Mouse (Mus musculus) heart, postnatal 25 days (tissue): ENCODE data around the gene Tsc22d1. TPM values are rescaled to one million over a fixed set of nuclear protein-coding genes. Genes with fewer than 3 reads are reported as not detected.

Experiments used
- DNase-seq: peaks from one replicate; pipeline ENCODE4 v3.0.0; 2022; ENCODE audit warnings: low spot score
- intact Hi-C: fragments of 180-260 bp; cut with DNase I; formaldehyde crosslinking; loops from one replicate; pipeline ENCODE4 v1.15.1; 2025
- total RNA-seq, 2 experiments: library from RNA; stranded (reverse); gene quantifications; 2 replicates each; pipeline ENCODE4 v1.2.3; 2021

Tsc22d1 gene
- total RNA-seq, 2 experiments from 2014 or later: 442 to 477 TPM

DNA sequence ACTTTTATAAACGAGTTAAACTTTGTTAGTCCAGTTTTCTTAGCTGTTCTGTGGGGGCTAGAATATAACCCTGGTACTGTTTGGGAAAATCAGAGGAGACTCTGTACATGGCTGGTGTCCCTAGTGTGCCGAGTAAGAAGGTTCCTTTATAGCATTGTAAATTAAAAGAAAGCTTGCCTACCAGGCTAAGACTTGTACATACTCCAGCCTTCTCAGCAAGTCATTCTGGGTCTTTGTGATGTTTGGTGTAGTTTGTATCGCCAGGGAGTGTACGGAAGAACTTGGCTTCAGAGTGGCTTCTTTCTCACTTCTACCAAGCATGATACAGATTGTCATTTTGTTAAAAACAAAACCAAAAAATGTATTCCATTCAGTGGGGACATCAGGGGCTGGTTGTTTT is 17.2 kb downstream of the Tsc22d1 start:
- no peak for DNase-seq
- intact Hi-C loops: no loop called here

GRCm38 (mm10) chr14:76432369-76432768 is 17.6 kb downstream of the Tsc22d1 start:
- DNase-seq: no peak
- intact Hi-C loops: no loop called here

DNA sequence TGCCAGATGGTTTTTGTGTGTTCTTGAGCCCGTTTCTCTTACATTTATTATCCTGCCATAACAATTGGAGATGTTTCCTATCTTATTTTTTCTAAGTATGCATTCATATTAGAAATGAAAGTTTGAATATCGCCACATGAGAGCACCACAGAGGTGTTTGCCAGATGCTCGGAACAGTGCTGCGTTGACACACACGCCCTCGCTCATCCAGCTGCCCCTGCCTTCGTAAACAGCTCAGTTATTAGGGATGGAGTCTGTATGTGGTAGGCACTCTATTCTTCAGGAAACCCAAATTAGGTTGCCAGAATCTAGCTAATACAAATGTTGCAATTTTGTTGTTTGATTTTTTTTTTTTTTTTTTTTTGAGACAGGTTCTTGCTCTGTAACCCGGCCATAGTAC is 18.1 kb downstream of the Tsc22d1 start:
- DNase-seq: no peak
- intact Hi-C loops: no loop called here

DNA sequence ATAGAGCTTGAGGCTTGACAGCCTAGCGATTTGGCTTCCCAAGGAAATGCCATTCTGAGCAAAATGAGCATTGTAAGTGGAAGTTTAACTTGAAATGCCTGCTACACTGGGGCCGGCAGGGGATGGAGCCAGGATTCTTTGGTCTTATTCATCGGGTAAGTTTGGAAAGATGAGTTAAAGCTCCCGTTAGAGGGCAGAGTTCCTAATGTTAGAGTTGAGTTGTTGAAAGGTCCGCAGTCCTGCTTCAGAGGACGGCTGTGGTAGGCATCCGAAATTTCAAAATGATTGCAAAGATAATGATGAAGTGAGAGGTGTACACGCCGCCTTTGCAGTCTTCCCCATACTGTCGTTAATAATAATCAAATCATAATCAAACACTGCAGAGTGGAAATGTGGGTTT is 27.4 kb downstream of the Tsc22d1 start:
- DNase-seq: no peak
- intact Hi-C loops: no loop called here

DNA sequence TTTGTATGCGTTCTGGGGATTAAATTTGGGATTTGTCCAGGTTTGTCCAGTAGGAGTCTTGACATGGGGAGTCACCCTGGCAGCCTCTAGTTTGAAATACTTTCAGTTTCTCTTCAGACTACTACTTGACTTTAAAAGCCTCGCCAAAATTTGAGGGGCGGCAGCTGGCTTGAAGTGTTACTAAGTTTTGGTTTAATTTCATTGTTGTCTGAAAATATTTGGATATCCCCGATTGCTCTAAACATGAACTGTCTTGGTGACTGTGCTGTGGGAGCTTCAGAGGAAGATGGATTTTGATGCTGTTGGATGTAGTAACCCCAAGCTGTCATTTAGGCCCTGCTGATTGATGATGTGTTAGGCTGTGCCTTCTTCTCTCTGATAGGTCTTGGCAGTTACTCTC is 34.2 kb downstream of the Tsc22d1 start:
- intact Hi-C loops: no loop called here

DNA sequence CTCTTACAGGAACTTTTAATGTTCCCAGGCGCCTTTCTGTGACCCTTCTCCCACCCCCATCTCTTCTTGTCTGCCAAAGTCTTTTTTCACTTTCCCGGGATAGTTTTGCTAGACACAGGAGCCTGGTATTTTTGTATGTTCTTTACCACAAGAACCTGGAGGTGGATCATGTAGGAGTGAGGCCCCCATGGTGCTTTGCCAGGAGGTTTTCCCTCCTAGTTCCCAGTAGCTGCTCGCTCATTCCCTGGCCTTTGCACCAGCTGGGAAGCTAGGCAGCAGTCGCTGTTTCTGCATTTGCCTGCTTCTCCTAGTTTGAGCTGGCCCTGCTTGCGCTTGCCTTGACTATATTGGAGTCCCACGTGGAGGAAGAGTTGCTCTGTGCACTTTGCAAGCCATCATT is 36.2 kb downstream of the Tsc22d1 start:
- intact Hi-C loops: no loop called here
- DNase-seq: no peak

More for the DNA sequence above, 34.2 kb downstream of the Tsc22d1 start:
- no peak for DNase-seq

- no peak for DNase-seq
- intact Hi-C loops: no loop called here
Measured at GRCm38 (mm10) chr14:76452751-76453360, 38.1 kb downstream of the Tsc22d1 start.

DNA sequence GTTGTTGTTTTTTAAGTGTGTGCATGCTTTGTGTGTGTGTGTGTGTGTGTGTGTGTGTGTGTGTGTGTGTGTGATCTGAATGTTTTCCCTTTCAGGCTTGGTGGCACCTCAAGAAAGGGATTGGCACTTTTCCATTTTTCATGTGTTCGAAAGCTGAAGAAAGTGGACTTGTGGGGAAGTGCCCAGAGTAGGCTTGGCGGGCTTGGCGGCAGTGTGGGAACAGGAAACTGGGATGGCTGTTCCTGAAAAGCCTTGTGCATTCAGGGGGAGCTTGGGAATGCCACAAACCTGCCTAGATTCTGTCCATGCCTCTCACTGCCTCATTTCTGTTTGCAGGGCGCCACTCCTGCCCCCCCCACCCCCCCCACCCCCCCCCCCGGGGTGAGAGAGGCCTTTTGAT is 39.9 kb downstream of the Tsc22d1 start:
- intact Hi-C loops: no loop called here
- DNase-seq: no peak

DNA sequence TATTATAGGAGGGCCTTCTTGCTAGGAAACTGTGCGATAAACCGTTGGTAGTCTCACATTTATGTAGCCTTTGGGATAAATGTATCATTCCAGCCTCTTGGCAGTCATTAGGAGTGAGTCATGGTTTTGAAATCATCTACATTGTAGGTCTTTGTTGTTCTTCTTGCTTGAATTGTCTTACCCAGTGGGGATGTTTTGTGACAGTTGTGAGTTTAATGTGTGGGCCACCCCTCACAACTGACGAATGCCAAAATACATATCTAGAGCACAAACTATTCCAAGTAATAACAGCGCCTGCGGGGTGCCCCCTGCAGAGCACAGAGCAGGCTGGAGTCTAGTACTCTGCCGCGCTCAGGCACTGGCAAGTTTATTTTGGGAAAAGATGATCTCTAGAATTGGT is 40.4 kb downstream of the Tsc22d1 start:
- DNase-seq: no peak
- intact Hi-C loops: no loop called here

- intact Hi-C loops: no loop called here
- DNase-seq: no peak
Measured at GRCm38 (mm10) chr14:76457696-76458095, 42.9 kb downstream of the Tsc22d1 start.

DNA sequence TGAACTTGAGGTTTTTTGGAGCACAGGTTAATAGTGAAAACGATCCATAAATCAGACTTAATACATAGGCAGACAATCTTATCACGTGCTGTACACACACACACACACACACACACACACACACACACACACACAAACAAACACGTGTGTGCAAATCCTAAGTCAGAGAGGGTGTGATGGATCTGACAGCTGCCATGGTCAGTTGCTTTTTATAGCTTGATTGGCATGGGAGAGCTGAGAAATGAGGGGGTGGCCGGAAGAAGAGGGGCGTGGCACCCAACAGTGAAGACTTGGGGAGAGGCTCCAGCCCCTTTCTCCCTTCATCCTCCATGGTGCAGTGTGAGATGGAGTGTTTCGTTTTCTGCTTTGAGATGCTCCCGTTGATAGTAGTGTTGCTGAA is 45.4 kb downstream of the Tsc22d1 start:
- DNase-seq: no peak
- intact Hi-C loops: no loop called here

- DNase-seq: no peak
- intact Hi-C loops: no loop called here
Measured at GRCm38 (mm10) chr14:76461182-76461775, 46.5 kb downstream of the Tsc22d1 start.

DNA sequence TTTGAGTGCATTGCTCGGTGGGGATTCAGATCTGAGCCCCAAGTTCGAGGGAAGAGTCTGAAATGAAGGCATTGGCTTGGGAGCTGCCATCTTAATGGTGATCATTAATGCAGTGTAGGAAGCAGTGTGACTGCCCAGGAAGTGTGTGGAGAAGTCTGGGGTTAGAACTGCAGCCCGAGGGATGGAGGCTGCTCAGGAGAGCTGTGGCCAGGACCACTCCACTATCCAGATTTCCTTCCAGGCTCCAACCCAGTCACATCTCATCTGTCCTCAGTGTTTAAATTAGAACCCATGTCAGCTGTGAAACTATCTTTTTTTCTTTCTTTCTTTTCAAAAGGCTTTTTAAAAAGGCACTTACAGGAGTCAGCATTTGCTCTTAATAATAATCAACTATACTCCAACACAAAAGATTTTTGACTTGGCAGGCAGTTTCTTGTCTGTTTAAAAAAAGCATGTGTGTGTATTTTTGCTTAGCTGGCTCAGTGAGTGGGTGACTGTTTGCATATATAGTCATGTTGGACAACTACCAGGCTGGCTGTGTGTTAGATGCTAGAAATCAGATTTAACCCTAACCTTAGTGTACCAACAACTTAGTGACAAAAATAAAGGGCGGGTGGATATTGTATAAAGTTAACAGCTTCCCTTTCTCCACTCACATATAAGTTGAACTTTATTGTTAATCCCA is 48.8 kb downstream of the Tsc22d1 start:
- intact Hi-C loops: no loop called here
- no peak for DNase-seq

DNA sequence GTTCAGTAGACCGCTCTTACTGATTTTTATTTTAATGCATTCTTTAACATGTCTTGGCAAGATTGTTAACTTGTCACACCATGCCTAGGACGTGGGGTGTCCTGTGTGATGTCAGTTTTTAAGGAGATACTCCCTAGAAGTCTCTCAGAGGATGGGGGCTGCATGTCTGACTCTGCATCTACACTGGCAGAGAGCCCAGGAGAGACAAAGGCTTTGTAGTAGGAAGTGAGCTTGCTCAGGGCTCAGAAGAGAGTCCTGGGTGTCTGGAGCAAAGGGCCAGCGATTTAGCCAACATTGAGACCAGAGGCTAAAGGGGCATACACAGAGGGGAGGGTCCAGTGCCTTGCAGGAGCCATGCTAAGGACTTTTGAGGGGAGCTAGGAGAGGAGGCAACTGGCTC is 50.2 kb downstream of the Tsc22d1 start:
- intact Hi-C loops: loop anchor here (5.0 kb wide), 1 partner anchor 48 kb away; no protein-coding TSS in a partner anchor
- DNase-seq: no peak

- intact Hi-C loops: loop anchor here (5.0 kb wide), 1 partner anchor 49 kb away; no protein-coding TSS in a partner anchor
- DNase-seq: peak; percentile 29
Measured at GRCm38 (mm10) chr14:76466641-76467323, 52.0 kb downstream of the Tsc22d1 start.

DNA sequence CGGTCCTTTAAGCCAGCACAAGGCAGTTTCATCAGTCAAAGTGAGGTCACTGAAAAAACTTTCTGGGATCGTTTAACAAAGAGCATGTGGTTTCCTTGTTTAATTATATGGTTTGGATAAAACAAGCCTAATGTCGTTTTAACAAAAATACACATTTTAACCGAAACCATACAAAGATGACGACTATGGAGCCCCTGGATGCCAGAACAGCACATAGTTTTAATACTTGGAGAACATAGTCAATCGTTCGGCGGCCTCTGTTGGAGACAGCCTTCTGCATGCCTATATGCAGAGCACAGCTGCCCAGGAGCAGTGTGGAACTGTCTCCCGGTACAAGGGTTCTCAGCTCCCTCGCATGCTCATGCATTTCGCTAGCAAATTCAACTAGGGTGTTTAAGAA is 53.2 kb downstream of the Tsc22d1 start:
- intact Hi-C loops: loop anchor here (5.0 kb wide), 1 partner anchor 51 kb away; no protein-coding TSS in a partner anchor
- DNase-seq: no peak

DNA sequence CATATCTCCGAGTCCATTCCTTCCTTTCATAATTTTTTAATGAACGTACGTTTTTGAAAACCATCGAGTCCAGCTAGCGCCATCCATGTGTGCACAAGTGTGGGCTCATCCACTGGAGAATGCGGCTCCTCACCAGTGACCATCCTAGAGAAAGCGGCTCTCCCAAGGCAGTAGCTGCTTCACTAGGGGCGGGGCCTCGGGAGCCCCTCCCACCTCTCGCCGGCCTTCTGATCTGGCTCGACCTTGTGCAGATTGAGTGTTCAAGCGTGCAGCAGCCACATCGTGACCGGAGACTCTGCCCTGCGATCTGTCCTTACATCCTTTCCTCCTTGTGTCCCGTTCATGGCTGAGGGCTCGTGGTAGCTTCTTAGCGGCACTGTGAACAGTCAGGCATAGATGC is 56.5 kb downstream of the Tsc22d1 start:
- intact Hi-C loops: loop anchor here (5.0 to 10.0 kb wide), 2 partner anchors 224 to 596 kb away; no protein-coding TSS in a partner anchor
- no peak for DNase-seq

DNA sequence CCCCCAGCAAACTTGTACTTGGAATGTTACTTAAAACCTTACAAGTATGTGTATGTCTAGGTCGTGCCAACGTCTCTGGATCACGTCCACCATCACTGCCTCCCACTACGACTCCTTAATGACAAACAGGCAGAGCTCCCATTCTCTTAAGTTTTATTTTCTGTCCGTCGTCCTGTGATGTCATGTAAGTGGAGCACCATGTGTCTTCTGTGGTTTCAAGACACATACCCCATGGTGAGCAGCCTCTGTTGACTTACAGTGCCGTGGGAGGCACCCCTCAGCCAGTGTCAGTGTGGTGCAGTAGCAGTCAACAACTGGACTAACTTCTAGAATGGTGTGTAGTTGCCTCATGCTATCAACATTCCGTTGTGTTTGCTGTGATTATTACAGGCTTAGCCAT is 57.7 kb downstream of the Tsc22d1 start:
- DNase-seq: no peak
- intact Hi-C loops: loop anchor here (2.0 to 10.0 kb wide), 3 partner anchors 225 to 598 kb away; no protein-coding TSS in a partner anchor

- intact Hi-C loops: loop anchor here (1.0 to 10.0 kb wide), 4 partner anchors 226 to 599 kb away; no protein-coding TSS in a partner anchor
- no peak for DNase-seq
Measured at GRCm38 (mm10) chr14:76473404-76473803, 58.6 kb downstream of the Tsc22d1 start.

GRCm38 (mm10) chr14:76474165-76474564 is 59.4 kb downstream of the Tsc22d1 start:
- DNase-seq: no peak
- intact Hi-C loops: loop anchor here (5.0 to 10.0 kb wide), 2 partner anchors 227 to 599 kb away; no protein-coding TSS in a partner anchor
